Mouse (Mus musculus) MEL (cell line): ENCODE measurements around the gene Zc3h6. TPM values are rescaled to one million over a fixed set of nuclear protein-coding genes. Genes with fewer than 3 reads are reported as not detected.

Source experiments
- DNase-seq: peaks from one replicate; pipeline ENCODE4 v3.0.0; 2011; ENCODE audit warnings: low read depth, low spot score
- H3K27ac ChIP-seq: 2 replicates; pipeline ENCODE4 v1.5.1; 2012; ENCODE audit warnings: low read depth, mild to moderate bottlenecking, control low read depth, low read length, moderate library complexity; ENCODE audit not compliant: control insufficient read depth
- H3K27me3 ChIP-seq, 2 experiments: fragments of 150-350 bp in 1 of 2; sonication (generic) in 1 of 2; 2 replicates each; pipeline ENCODE4 v1.6.1; 2012; ENCODE audit warnings: low read length in 2 of 2, mild to moderate bottlenecking in 2 of 2, improper control_type of control experiment in 1 of 2, moderate library complexity in 1 of 2; ENCODE audit not compliant: insufficient read depth in 2 of 2, control insufficient read depth in 1 of 2
- H3K36me3 ChIP-seq, 2 experiments: 2 replicates each; pipeline ENCODE4 v1.6.1; 2012 to 2014; ENCODE audit warnings: low read length in 2 of 2, improper control_type of control experiment in 1 of 2, inconsistent platforms in 1 of 2, mild to moderate bottlenecking in 1 of 2; ENCODE audit not compliant: insufficient read depth in 2 of 2, control insufficient read depth in 1 of 2
- H3K4me1 ChIP-seq, 2 experiments: fragments of 150-350 bp in 1 of 2; sonication (generic) in 1 of 2; 2 replicates each; pipeline ENCODE4 v1.6.1; 2012; ENCODE audit warnings: low read length in 2 of 2, improper control_type of control experiment in 1 of 2, mild to moderate bottlenecking in 1 of 2; ENCODE audit not compliant: insufficient read depth in 2 of 2, control insufficient read depth in 1 of 2
- H3K4me3 ChIP-seq, 2 experiments: fragments of 150-350 bp in 1 of 2; sonication (generic) in 1 of 2; 2 replicates each; pipeline ENCODE4 v1.5.1; 2012; ENCODE audit warnings: low read depth in 2 of 2, low read length in 2 of 2, mild to moderate bottlenecking in 2 of 2, moderate library complexity in 2 of 2, control low read depth in 1 of 2, improper control_type of control experiment in 1 of 2; ENCODE audit not compliant: control insufficient read depth in 1 of 2, insufficient read depth in 1 of 2
- H3K79me2 ChIP-seq: 2 replicates; pipeline ENCODE4 v1.6.1; 2012; ENCODE audit warnings: mild to moderate bottlenecking, low read length, moderate library complexity; ENCODE audit not compliant: control insufficient read depth, poor library complexity, insufficient read depth
- H3K9ac ChIP-seq: 2 replicates; pipeline ENCODE4 v1.6.1; 2012; ENCODE audit warnings: low read depth, mild to moderate bottlenecking, control low read depth, low read length, moderate library complexity; ENCODE audit not compliant: control insufficient read depth, poor library complexity, severe bottlenecking
- H3K9me3 ChIP-seq: fragments of 150-350 bp; sonication (generic); replicated peaks from 2 replicates; pipeline ENCODE4 v1.6.1; 2012; ENCODE audit warnings: mild to moderate bottlenecking, low read length, improper control_type of control experiment, moderate library complexity; ENCODE audit not compliant: insufficient read depth
- BHLHE40 ChIP-seq: IDR thresholded peaks from 2 replicates; pipeline ENCODE4 v1.6.1; 2012; ENCODE audit warnings: low read depth, mild to moderate bottlenecking, inconsistent platforms, low read length, improper control_type of control experiment, borderline replicate concordance
- CHD1 ChIP-seq: IDR thresholded peaks from 2 replicates; pipeline ENCODE4 v1.6.1; 2012; ENCODE audit warnings: low read depth, mild to moderate bottlenecking, inconsistent platforms, low read length, improper control_type of control experiment
- CTCF ChIP-seq, 3 experiments: IDR thresholded peaks in 2 of 3; conservative IDR thresholded peaks in 1 of 3; 2 replicates each; pipeline ENCODE4 v1.5.1; 2011 to 2012; ENCODE audit warnings: low read length in 3 of 3, low read depth in 2 of 3, mild to moderate bottlenecking in 2 of 3, improper control_type of control experiment in 1 of 3, inconsistent platforms in 1 of 3, mixed read lengths in 1 of 3, moderate library complexity in 1 of 3; ENCODE audit not compliant: control insufficient read depth in 1 of 3, insufficient read depth in 1 of 3, poor library complexity in 1 of 3, severe bottlenecking in 1 of 3
- ETS1 ChIP-seq: IDR thresholded peaks from 2 replicates; pipeline ENCODE4 v1.6.1; 2012; ENCODE audit warnings: low read depth, mild to moderate bottlenecking, inconsistent platforms, low read length, improper control_type of control experiment, moderate library complexity
- JUND ChIP-seq: IDR thresholded peaks from 2 replicates; pipeline ENCODE4 v1.6.1; 2011; ENCODE audit warnings: low read depth, mild to moderate bottlenecking, improper control_type of control experiment, low read length
- KAT2A ChIP-seq: conservative IDR thresholded peaks from 2 replicates; pipeline ENCODE4 v1.6.1; 2012; ENCODE audit warnings: low read depth, low read length, improper control_type of control experiment, inconsistent platforms
- MAFK ChIP-seq: IDR thresholded peaks from 2 replicates; pipeline ENCODE4 v1.6.1; 2011; ENCODE audit warnings: low read depth, mild to moderate bottlenecking, low read length, improper control_type of control experiment, borderline replicate concordance
- MAZ ChIP-seq: IDR thresholded peaks from 2 replicates; pipeline ENCODE4 v1.6.1; 2012; ENCODE audit warnings: low read depth, mild to moderate bottlenecking, inconsistent platforms, low read length, improper control_type of control experiment
- MEF2A ChIP-seq: IDR thresholded peaks from 2 replicates; pipeline ENCODE4 v1.6.1; 2014; ENCODE audit warnings: low read depth, mild to moderate bottlenecking, inconsistent platforms, low read length, improper control_type of control experiment; ENCODE audit not compliant: poor library complexity, insufficient replicate concordance, severe bottlenecking; ENCODE audit errors: extremely low read depth
- MYB ChIP-seq: IDR thresholded peaks from 2 replicates; pipeline ENCODE4 v1.6.1; 2011; ENCODE audit warnings: mild to moderate bottlenecking, low read depth, low read length, improper control_type of control experiment
- MYC ChIP-seq: IDR thresholded peaks from 2 replicates; pipeline ENCODE4 v1.6.1; 2011; ENCODE audit warnings: low read depth, mild to moderate bottlenecking, low read length, improper control_type of control experiment, moderate library complexity
- NELFE ChIP-seq: IDR thresholded peaks from 2 replicates; pipeline ENCODE4 v1.6.1; 2011; ENCODE audit warnings: low read depth, low read length, improper control_type of control experiment
- POLR2AphosphoS2 ChIP-seq: IDR thresholded peaks from 2 replicates; pipeline ENCODE4 v1.6.1; 2011; ENCODE audit warnings: low read length, improper control_type of control experiment
- RAD21 ChIP-seq: IDR thresholded peaks from 2 replicates; pipeline ENCODE4 v1.6.1; 2011; ENCODE audit warnings: mild to moderate bottlenecking, low read depth, low read length, improper control_type of control experiment
- RCOR1 ChIP-seq: IDR thresholded peaks from 2 replicates; pipeline ENCODE4 v1.6.1; 2012; ENCODE audit warnings: low read depth, mild to moderate bottlenecking, inconsistent platforms, low read length, improper control_type of control experiment
- SMC3 ChIP-seq: IDR thresholded peaks from 2 replicates; pipeline ENCODE4 v1.6.1; 2011; ENCODE audit warnings: low read depth, low read length, improper control_type of control experiment
- TAL1 ChIP-seq: IDR thresholded peaks from 2 replicates; pipeline ENCODE4 v1.6.1; 2012; ENCODE audit warnings: mild to moderate bottlenecking, inconsistent platforms, low read length, moderate library complexity, mixed read lengths
- UBTF ChIP-seq: IDR thresholded peaks from 2 replicates; pipeline ENCODE4 v1.6.1; 2012; ENCODE audit warnings: low read depth, mild to moderate bottlenecking, inconsistent platforms, low read length, improper control_type of control experiment, moderate library complexity, borderline replicate concordance; ENCODE audit not compliant: insufficient read depth
- USF2 ChIP-seq, 2 experiments: IDR thresholded peaks; 2 replicates each; pipeline ENCODE4 v1.6.1; 2011 to 2012; ENCODE audit warnings: improper control_type of control experiment in 2 of 2, low read length in 2 of 2, borderline replicate concordance in 1 of 2, inconsistent platforms in 1 of 2, low read depth in 1 of 2, mild to moderate bottlenecking in 1 of 2; ENCODE audit not compliant: insufficient read depth in 1 of 2
- ZC3H11A ChIP-seq: IDR thresholded peaks from 2 replicates; pipeline ENCODE4 v1.6.1; 2012; ENCODE audit warnings: low read depth, mild to moderate bottlenecking, inconsistent platforms, low read length, improper control_type of control experiment
- ZKSCAN1 ChIP-seq: IDR thresholded peaks from 2 replicates; pipeline ENCODE4 v1.6.1; 2012; ENCODE audit warnings: low read depth, mild to moderate bottlenecking, inconsistent platforms, low read length, improper control_type of control experiment, moderate library complexity
- ZMIZ1 ChIP-seq: IDR thresholded peaks from 2 replicates; pipeline ENCODE4 v1.6.1; 2012; ENCODE audit warnings: low read depth, mild to moderate bottlenecking, inconsistent platforms, low read length, improper control_type of control experiment, moderate library complexity
- polyA plus RNA-seq, 2 experiments: library from polyadenylated mRNA; stranded (reverse) in 1 of 2; unstranded in 1 of 2; fragments of >175 nt in 1 of 2; fragments of >200 nt in 1 of 2; gene quantifications; 2 replicates each; pipeline versions ENCODE4 v1.2.1 to v1.2.4; 2012; ENCODE audit warnings: low replicate concordance in 2 of 2, low read depth in 1 of 2; ENCODE audit not compliant: insufficient read length in 2 of 2, insufficient read depth in 1 of 2, missing spikeins in 1 of 2
- total RNA-seq: library from RNA; depleted of rRNA; stranded (reverse); fragments of 300-350 nt; gene quantifications from 2 replicates; pipeline ENCODE4 v1.2.3, GENCODE M21; 2012

The Zc3h6 gene
- total and polyA plus RNA-seq, 3 experiments, result 0.69 to 1.4 TPM; not detected in 1

- peak; percentile 6 for TF ChIP-seq ETS1
- TF ChIP-seq MAZ, result peak; percentile 22; the same call in 1 of the 2 replicates
- no peak for TF ChIP-seq MEF2A
- TF ChIP-seq ZKSCAN1, result no peak
- no peak for TF ChIP-seq BHLHE40
These were observed at the start of gene Zc3h6 (continued) for GRCm38 (mm10) chr2:128966641-128967580.

- Histone ChIP-seq H3K36me3 (peaks cover 0 to 2% of the 10 kb centered on the region in 2 experiments; a peak in 2 of 4 replicates), H3K27ac (no peak overlapping the region), H3K27me3 (no peaks in the 10 kb centered on the region), H3K79me2 (no peaks in the 10 kb centered on the region), H3K9ac (no peak overlapping the region), H3K4me3 (no peak overlapping the region), H3K4me1 (no peaks in the 10 kb centered on the region; a peak in 1 of 4 replicates), H3K9me3 (no peaks in the 10 kb centered on the region)
- TF ChIP-seq USF2 (IDR thresholded peaks at IDR 0.05; ENCODE audit: borderline replicate concordance in 1 of 2, insufficient read depth in 1 of 2, low read depth in 1 of 2, low read length in 2 of 2) (no peak), MAZ (no peak), KAT2A (no peak), MYC (no peak), CTCF (IDR thresholded peaks at IDR 0.05 in 2 of 3, conservative IDR thresholded peaks at IDR 0.05 in 1 of 3; ENCODE audit: control insufficient read depth in 1 of 3, insufficient read depth in 1 of 3, low read depth in 2 of 3, low read length in 3 of 3, poor library complexity in 1 of 3, severe bottlenecking in 1 of 3) (no peak), RCOR1 (no peak), RAD21 (no peak), ZC3H11A (no peak), NELFE (no peak), JUND (no peak), TAL1 (no peak), UBTF (no peak), POLR2AphosphoS2 (no peak), MYB (no peak), ZKSCAN1 (no peak), CHD1 (no peak), SMC3 (no peak), MAFK (no peak), ZMIZ1 (no peak), ETS1 (no peak)
- DNase-seq, result no peak
These were observed 42.4 kb upstream of the Zc3h6 start for GRCm38 (mm10) chr2:128924799-128925198.
